Mouse (Mus musculus): ENCODE results near the gene Pfkp. TPM values are rescaled to one million over a fixed set of nuclear protein-coding genes. Genes with fewer than 3 reads are reported as not detected.

Pfkp gene
- polyA plus RNA-seq, 1 experiment from 2014 or later = 29.6 TPM

GRCm38 (mm10) chr13:6636520-6636919 is 12.1 kb downstream of the Pfkp start:
- no peak overlapping the region for H3K4me2 ChIP-seq
- no peak for ATAC-seq (ENCODE audit: low FRiP score)
- no peak overlapping the region for H3K4me3 ChIP-seq (replicated peaks)
- no peaks in the 10 kb centered on the region for H3K9me3 ChIP-seq
- H3K27ac ChIP-seq = no peak overlapping the region
- WGBS = 66% methylated on average over 6 of the region's 6 CpGs
- no peaks in the 10 kb centered on the region for H3K36me3 ChIP-seq (replicated peaks)
- H3K4me1 ChIP-seq = peaks cover 4% of the 10 kb centered on the region; the same call in 1 of the 2 replicates
- H3K9ac ChIP-seq = no peak overlapping the region
- no peaks in the 10 kb centered on the region for H3K27me3 ChIP-seq

GRCm38 (mm10) chr13:6635138-6636076 is 13.2 kb downstream of the Pfkp start:
- 83% methylated on average over 11 of the region's 11 CpGs for WGBS
- ATAC-seq (ENCODE audit: low FRiP score) = no peak
- no peaks in the 10 kb centered on the region for H3K36me3 ChIP-seq (replicated peaks)

GRCm38 (mm10) chr13:6634063-6634462 is 14.5 kb downstream of the Pfkp start:
- Histone ChIP-seq H3K36me3 (replicated peaks) (no peaks in the 10 kb centered on the region), H3K27ac (no peak overlapping the region), H3K9me3 (no peaks in the 10 kb centered on the region), H3K9ac (no peak overlapping the region), H3K4me2 (no peak overlapping the region), H3K4me3 (replicated peaks) (no peak overlapping the region), H3K4me1 (peaks cover 4% of the 10 kb centered on the region; the same call in 1 of the 2 replicates), H3K27me3 (no peaks in the 10 kb centered on the region)
- 86% methylated on average over 12 of the region's 12 CpGs for WGBS
- ATAC-seq (ENCODE audit: low FRiP score) = no peak

More at GRCm38 (mm10) chr13:6635138-6636076, 13.2 kb downstream of the Pfkp start:
- Histone ChIP-seq H3K27ac (no peak overlapping the region), H3K4me3 (replicated peaks) (no peak overlapping the region), H3K27me3 (no peaks in the 10 kb centered on the region), H3K4me2 (no peak overlapping the region), H3K9me3 (no peaks in the 10 kb centered on the region), H3K4me1 (peaks cover 4% of the 10 kb centered on the region; the same call in 1 of the 2 replicates), H3K9ac (no peak overlapping the region)

GRCm38 (mm10) chr13:6633524-6633923 is 15.1 kb downstream of the Pfkp start:
- 87% methylated on average over 7 of the region's 7 CpGs for WGBS
- no peak for ATAC-seq (ENCODE audit: low FRiP score)
- H3K9me3 ChIP-seq = no peaks in the 10 kb centered on the region

GRCm38 (mm10) chr13:6632935-6633334 is 15.6 kb downstream of the Pfkp start:
- ATAC-seq (ENCODE audit: low FRiP score) = no peak

More at GRCm38 (mm10) chr13:6633524-6633923, 15.1 kb downstream of the Pfkp start:
- no peak overlapping the region for H3K4me3 ChIP-seq (replicated peaks)
- H3K27ac ChIP-seq = no peak overlapping the region
- H3K36me3 ChIP-seq (replicated peaks) = no peaks in the 10 kb centered on the region
- no peaks in the 10 kb centered on the region for H3K27me3 ChIP-seq
- peaks cover 4% of the 10 kb centered on the region; the same call in 1 of the 2 replicates for H3K4me1 ChIP-seq
- no peak overlapping the region for H3K9ac ChIP-seq
- no peak overlapping the region for H3K4me2 ChIP-seq

GRCm38 (mm10) chr13:6632513-6632912 is 16.1 kb downstream of the Pfkp start:
- Histone ChIP-seq H3K36me3 (replicated peaks) (no peaks in the 10 kb centered on the region), H3K4me3 (replicated peaks) (no peak overlapping the region), H3K9ac (no peak overlapping the region), H3K27me3 (no peaks in the 10 kb centered on the region), H3K9me3 (no peaks in the 10 kb centered on the region), H3K4me1 (peaks cover 4% of the 10 kb centered on the region; the same call in 1 of the 2 replicates), H3K27ac (no peak overlapping the region), H3K4me2 (no peak overlapping the region)
- ATAC-seq (ENCODE audit: low FRiP score) = no peak
- 74% methylated on average over 8 of the region's 8 CpGs for WGBS

More at GRCm38 (mm10) chr13:6632935-6633334, 15.6 kb downstream of the Pfkp start:
- Histone ChIP-seq H3K4me2 (no peak overlapping the region), H3K9me3 (no peaks in the 10 kb centered on the region), H3K9ac (no peak overlapping the region), H3K27ac (no peak overlapping the region), H3K27me3 (no peaks in the 10 kb centered on the region), H3K4me3 (replicated peaks) (no peak overlapping the region), H3K36me3 (replicated peaks) (no peaks in the 10 kb centered on the region), H3K4me1 (peaks cover 4% of the 10 kb centered on the region; the same call in 1 of the 2 replicates)
- WGBS = 76% methylated on average over 4 of the region's 4 CpGs

GRCm38 (mm10) chr13:6631772-6632510 is 16.6 kb downstream of the Pfkp start:
- H3K27ac ChIP-seq = no peak overlapping the region
- ATAC-seq (ENCODE audit: low FRiP score) = no peak
- H3K36me3 ChIP-seq (replicated peaks) = no peaks in the 10 kb centered on the region
- H3K4me2 ChIP-seq = no peak overlapping the region
- H3K27me3 ChIP-seq = no peaks in the 10 kb centered on the region
- peaks cover 4% of the 10 kb centered on the region; the same call in 1 of the 2 replicates for H3K4me1 ChIP-seq
- no peaks in the 10 kb centered on the region for H3K9me3 ChIP-seq
- WGBS = 76% methylated on average over 12 of the region's 12 CpGs
- no peak overlapping the region for H3K9ac ChIP-seq
- no peak overlapping the region for H3K4me3 ChIP-seq (replicated peaks)

- ATAC-seq (ENCODE audit: low FRiP score) = no peak
- Histone ChIP-seq H3K27ac (no peak overlapping the region), H3K4me1 (0 out of 2 replicates have a peak, but pooled peaks cover 3% of the 10 kb centered on the region), H3K36me3 (replicated peaks) (no peaks in the 10 kb centered on the region), H3K9me3 (no peaks in the 10 kb centered on the region), H3K4me3 (replicated peaks) (no peak overlapping the region), H3K4me2 (no peak overlapping the region), H3K27me3 (no peaks in the 10 kb centered on the region), H3K9ac (no peak overlapping the region)
- WGBS = 86% methylated on average over 5 of the region's 5 CpGs
Measured at GRCm38 (mm10) chr13:6630660-6631059, 17.9 kb downstream of the Pfkp start.

- no peaks in the 10 kb centered on the region for H3K9me3 ChIP-seq
- H3K9ac ChIP-seq = no peak overlapping the region
- 74% methylated on average over 5 of the region's 5 CpGs for WGBS
- no peak for ATAC-seq (ENCODE audit: low FRiP score)
- no peak overlapping the region for H3K4me2 ChIP-seq
- H3K4me3 ChIP-seq (replicated peaks) = no peak overlapping the region
- 0 out of 2 replicates have a peak, but pooled peaks cover 3% of the 10 kb centered on the region for H3K4me1 ChIP-seq
- no peaks in the 10 kb centered on the region; the same call in 1 of the 2 replicates for H3K27me3 ChIP-seq
- H3K36me3 ChIP-seq (replicated peaks) = no peaks in the 10 kb centered on the region
- H3K27ac ChIP-seq = no peak overlapping the region
Measured at GRCm38 (mm10) chr13:6629927-6630326, 18.6 kb downstream of the Pfkp start.

- H3K4me3 ChIP-seq (replicated peaks) = no peak overlapping the region
- no peak overlapping the region for H3K4me2 ChIP-seq
- H3K4me1 ChIP-seq = 0 out of 2 replicates have a peak, but pooled peaks cover 3% of the 10 kb centered on the region
- H3K27me3 ChIP-seq = no peaks in the 10 kb centered on the region; the same call in 1 of the 2 replicates
- no peak for ATAC-seq (ENCODE audit: low FRiP score)
- 88% methylated on average over 14 of the region's 14 CpGs for WGBS
- H3K9me3 ChIP-seq = no peaks in the 10 kb centered on the region
- no peak overlapping the region for H3K27ac ChIP-seq
- no peak overlapping the region for H3K9ac ChIP-seq
- H3K36me3 ChIP-seq (replicated peaks) = no peaks in the 10 kb centered on the region
Measured at GRCm38 (mm10) chr13:6628998-6629764, 19.4 kb downstream of the Pfkp start.

- Histone ChIP-seq H3K4me1 (0 out of 2 replicates have a peak, but pooled peaks cover 3% of the 10 kb centered on the region), H3K9me3 (no peaks in the 10 kb centered on the region), H3K36me3 (replicated peaks) (no peaks in the 10 kb centered on the region), H3K4me3 (replicated peaks) (no peak overlapping the region), H3K4me2 (no peak overlapping the region), H3K27me3 (no peaks in the 10 kb centered on the region; the same call in 1 of the 2 replicates), H3K27ac (no peak overlapping the region), H3K9ac (no peak overlapping the region)
- no peak for ATAC-seq (ENCODE audit: low FRiP score)
- 89% methylated on average over 3 of the region's 3 CpGs for WGBS
Measured at GRCm38 (mm10) chr13:6628261-6628660, 20.3 kb downstream of the Pfkp start.
